Mouse (Mus musculus): ENCODE data around the gene Cdk14.
"Not testable (repeated sequence)": the region's sequence is repeated elsewhere in the genome, so short reads cannot be mapped to it uniquely, and the experiment has no call there.

The Cdk14 gene

GRCm38 (mm10) chr5:4986181-4986580 is 433.9 kb downstream of the Cdk14 start:
- DNase-seq (ENCODE audit: low spot score): no peak

DNA sequence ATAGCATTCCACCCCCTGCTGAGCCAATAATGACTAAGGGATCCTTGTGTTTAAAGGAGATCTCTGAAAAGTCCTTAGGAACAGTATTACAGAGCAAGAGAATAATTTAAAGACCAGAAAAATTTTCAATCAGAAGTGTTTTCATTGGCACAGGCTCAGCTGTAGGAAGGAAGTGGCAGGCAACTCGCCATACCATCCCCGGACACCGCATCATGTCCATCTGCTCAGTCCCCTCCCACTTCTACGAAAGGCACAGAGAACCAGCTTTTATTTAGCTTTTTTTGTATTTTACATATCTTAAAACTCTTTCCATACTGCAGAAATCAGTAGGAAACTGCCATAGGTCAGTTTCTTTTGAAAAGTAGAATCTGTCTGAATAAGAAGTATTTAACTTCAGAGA is 440.6 kb downstream of the Cdk14 start:
- no peak for DNase-seq (ENCODE audit: low spot score)

DNA sequence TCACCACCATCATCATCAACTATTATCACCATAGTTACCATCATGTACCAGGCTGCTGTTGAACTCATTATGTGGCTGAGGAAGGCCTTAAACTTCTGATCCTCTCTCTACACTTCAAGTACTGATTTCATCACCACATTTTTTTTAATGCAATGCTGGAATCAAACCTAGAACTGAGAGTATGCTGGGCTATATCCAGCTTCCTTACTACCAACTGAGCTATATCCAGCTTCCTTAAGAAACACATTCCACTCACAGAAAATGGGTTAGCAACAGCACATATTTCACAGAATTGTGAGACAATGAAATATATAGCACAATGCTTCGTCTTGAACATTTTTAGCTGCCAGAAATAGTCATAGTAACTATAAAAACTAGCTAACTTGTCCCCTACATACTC is 446.7 kb downstream of the Cdk14 start:
- no peak for DNase-seq (ENCODE audit: low spot score)

DNA sequence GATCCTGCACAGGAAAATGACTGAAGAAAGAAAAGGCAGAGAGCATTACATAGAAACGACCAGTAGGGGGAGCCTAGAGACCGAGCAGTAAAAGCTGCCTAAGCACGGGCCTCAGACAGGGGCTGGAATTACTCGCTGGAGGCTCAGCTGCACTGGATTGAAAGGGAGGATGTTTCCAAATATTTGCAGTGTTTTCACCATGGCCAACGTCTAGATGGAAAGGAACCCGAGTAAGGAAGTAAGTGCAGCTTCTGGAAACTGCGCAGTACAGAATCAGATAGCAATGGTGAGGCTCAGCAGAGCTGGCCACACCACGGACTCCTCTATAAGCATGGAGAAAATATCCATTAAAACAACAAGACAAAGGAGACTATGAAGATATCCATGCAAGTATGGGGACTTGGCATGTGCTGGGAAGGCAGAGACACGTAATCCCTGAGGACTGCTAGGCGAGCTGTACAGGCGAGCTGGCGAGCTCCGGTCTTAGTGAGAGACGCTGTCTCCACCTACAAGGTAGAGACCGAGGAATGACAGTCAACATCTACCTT is 458.0 kb downstream of the Cdk14 start:
- peak; percentile 96 for DNase-seq (ENCODE audit: low spot score)

DNA sequence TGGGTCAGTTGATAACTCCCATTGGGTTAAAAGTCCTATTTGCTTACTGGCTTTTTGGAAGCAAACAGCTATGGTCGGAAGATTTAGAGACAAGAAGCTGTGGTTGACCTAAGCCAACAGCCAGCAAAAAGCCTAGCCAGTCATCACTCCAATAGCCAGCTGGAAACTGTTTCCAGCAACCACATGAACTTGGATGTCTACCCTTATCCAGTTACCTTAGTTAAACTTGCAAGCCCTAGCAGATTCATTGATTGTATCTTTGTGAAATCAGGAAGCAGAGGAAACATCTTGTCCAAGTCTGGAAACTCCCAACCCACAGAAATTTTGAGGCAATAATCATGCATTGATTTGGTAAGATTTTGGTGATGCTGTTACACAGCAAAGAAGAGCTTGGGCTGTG is 458.5 kb downstream of the Cdk14 start:
- DNase-seq (ENCODE audit: low spot score): no peak

- DNase-seq (ENCODE audit: low spot score): peak; percentile 67
These were observed 460.7 kb downstream of the Cdk14 start for GRCm38 (mm10) chr5:4959446-4959845.

- DNase-seq (ENCODE audit: low spot score): no peak
These were observed 464.1 kb downstream of the Cdk14 start for GRCm38 (mm10) chr5:4955993-4956392.

DNA sequence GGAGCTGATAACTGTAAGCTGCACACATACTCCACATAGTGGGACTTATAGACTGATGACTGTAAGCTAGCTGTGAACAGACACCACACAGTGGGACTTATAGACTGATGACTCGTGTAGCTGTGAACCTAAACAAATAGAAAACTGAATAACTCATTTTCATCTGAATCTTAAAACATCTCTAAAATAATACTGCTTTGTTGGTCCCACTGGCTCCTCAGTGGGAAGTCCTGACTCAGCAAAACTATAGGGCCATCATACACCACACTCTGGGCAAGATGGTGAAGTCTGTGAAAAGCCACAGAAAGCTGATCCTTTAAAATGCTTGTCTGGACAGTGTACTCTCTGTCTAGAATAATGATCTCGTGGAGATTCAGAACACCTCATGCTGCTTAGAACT is 464.7 kb downstream of the Cdk14 start:
- DNase-seq (ENCODE audit: low spot score): no peak

- DNase-seq (ENCODE audit: low spot score): no peak
These were observed 470.7 kb downstream of the Cdk14 start for GRCm38 (mm10) chr5:4949433-4949832.

- peak; percentile 71 for DNase-seq (ENCODE audit: low spot score)
These were observed 471.8 kb downstream of the Cdk14 start for GRCm38 (mm10) chr5:4948090-4948954.

GRCm38 (mm10) chr5:4935131-4935530 is 485.0 kb downstream of the Cdk14 start:
- no peak for DNase-seq (ENCODE audit: low spot score)

DNA sequence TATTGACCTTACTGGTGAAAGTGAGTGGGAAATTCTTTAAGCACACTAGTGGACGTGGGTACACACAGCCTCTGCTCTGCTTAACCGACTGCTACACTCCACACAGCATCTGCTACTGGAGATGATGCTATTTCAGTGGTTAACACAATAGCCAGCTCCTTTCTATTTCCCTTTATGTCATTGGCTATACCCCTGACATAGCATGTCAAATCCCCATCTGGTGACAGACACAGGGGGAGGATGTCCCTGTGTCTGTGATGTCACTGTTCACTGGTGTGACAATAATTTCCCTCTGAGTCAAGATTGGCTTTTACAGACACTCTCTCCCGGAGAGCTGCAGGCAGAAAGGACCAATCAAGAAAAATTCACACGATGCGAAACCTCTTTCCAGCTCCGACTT is 485.6 kb downstream of the Cdk14 start:
- DNase-seq (ENCODE audit: low spot score): peak; percentile 13

GRCm38 (mm10) chr5:4931539-4932143 is 488.5 kb downstream of the Cdk14 start:
- no peak for DNase-seq (ENCODE audit: low spot score)

GRCm38 (mm10) chr5:4929628-4930027 is 490.5 kb downstream of the Cdk14 start:
- no peak for DNase-seq (ENCODE audit: low spot score)

GRCm38 (mm10) chr5:4924866-4925265 is 495.2 kb downstream of the Cdk14 start:
- no peak for DNase-seq (ENCODE audit: low spot score)

DNA sequence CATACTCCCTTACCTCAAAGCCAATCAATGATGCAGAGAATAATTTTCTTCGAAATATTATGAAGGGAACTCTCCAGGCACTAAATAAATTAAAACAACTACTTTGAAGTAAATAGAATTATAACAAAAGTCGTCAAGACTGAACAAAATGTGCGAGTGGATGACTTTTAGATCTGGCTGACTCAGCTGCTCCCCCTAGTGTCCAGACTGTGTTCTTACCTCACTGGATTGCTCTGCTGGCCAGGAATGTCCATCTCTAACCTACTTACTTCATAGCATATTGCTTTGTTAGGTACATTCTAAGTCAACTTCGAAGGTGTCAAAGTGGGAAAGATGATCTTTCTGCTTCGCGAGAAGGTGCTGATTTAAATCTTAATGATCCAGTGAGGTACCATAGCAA is 501.7 kb downstream of the Cdk14 start:
- peak; percentile 88 for DNase-seq (ENCODE audit: low spot score)

DNA sequence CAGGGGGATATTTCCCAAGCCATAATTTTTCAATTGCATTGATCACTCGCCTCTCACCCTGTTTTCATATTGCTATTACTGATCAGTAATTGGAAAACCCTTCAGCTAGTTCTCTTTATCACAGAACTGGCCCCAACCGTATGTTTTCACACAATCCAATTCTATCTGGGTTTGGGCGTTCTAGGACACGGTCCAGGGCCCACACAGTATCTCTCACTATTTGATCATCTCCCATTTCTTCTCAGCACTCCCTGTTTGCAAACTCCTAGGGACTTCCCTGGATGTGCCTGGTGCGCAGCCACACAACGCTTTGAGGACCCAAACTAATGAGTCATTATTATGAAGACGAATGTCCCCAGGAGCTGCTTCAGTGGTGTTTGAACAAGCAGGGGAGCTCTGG is 502.4 kb downstream of the Cdk14 start:
- no peak for DNase-seq (ENCODE audit: low spot score)

DNA sequence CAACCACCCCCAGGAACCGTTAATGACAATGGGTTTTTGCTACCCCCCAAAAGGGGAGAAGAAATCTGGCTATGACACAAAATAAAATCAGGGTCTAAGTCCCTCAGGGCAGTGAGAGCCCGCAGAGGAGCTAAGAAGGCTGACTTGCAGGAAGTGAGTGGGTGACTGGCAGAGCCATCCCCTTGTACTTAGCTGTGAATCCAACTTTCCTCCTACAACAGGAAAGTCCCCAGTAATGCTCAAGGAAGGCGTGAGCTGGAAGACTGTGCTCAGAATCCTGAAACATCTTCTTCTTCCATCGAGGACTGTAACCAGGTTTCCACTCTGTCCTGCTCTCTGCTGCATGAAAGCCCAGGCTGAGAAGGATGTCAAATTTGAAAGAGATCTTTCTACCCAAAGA is 502.8 kb downstream of the Cdk14 start:
- no peak for DNase-seq (ENCODE audit: low spot score)

- DNase-seq (ENCODE audit: low spot score): no peak
These were observed 503.5 kb downstream of the Cdk14 start for GRCm38 (mm10) chr5:4916390-4917273.

GRCm38 (mm10) chr5:4904911-4905310 is 515.2 kb downstream of the Cdk14 start:
- DNase-seq (ENCODE audit: low spot score): not testable (repeated sequence)

- no peak for DNase-seq (ENCODE audit: low spot score)
These were observed 521.9 kb downstream of the Cdk14 start for GRCm38 (mm10) chr5:4898241-4898640.

DNA sequence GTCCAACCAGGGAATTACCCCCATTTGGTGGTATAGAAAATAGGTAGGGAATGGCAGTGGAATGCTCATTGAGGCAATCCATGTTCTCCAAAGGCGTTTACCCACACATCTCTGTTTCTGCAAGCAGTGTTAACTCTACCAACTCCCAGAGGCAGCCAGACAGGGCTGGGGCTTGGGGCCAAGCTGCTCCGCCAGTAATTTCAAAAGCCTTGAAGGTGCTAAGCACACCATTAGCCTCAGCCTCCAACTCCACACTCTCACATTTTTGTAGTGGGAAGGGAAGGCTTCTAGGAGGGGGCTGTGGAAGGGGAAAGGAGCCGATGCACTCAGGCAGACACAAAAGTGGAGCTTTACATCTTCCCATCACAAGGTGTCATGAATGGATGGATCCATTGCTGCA is 525.1 kb downstream of the Cdk14 start:
- DNase-seq (ENCODE audit: low spot score): no peak
